Mouse (Mus musculus) monocyte, adult 5-6 weeks (primary cell): ENCODE data around the gene Klk1b1. TPM values are rescaled to one million over a fixed set of nuclear protein-coding genes. Genes with fewer than 3 reads are reported as not detected.
A peak's percentile ranks its signal among the peaks of the same experiment; 100 is the strongest.
"Not testable (repeated sequence)": the region's sequence is repeated elsewhere in the genome, so short reads cannot be mapped to it uniquely, and the experiment has no call there.

ENCODE experiments used
- ATAC-seq: fragments of 153-309, 156-312 bp; replicated peaks from 2 replicates; pipeline ENCODE4 v1.8.0; 2017; ENCODE audit warnings: mild to moderate bottlenecking; ENCODE audit not compliant: low TSS enrichment, insufficient number of reproducible peaks, severe bottlenecking, poor library complexity, low FRiP score
- total RNA-seq: library from RNA; stranded (forward); fragments of 200-1000, 200-491, 200-594 nt; gene quantifications from 3 replicates; pipeline ENCODE4 v1.2.3, GENCODE M21; 2017

Gene Klk1b1
- total RNA-seq, 1 experiment from 2014 or later, result not detected

DNA sequence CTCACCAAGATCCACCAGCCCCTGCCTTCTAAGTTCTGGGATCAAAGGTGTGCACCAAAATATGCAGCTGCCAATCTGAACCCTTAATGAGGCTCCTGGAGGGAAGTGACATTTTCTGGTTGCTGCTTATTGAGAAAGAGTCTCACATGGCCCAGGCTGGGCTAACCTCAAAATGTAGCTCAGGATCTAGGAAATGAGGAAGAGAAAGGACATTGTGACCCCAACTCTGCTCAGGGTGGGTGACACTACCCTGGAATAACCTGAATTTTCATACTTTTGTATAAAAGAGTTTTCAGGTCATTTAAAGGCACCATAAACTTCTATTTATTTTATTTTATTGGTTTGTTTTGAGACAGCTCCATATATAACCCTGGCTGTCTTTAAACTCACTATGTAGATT, 19.1 kb downstream of the Klk1b1 start:
- ATAC-seq, result no peak

DNA sequence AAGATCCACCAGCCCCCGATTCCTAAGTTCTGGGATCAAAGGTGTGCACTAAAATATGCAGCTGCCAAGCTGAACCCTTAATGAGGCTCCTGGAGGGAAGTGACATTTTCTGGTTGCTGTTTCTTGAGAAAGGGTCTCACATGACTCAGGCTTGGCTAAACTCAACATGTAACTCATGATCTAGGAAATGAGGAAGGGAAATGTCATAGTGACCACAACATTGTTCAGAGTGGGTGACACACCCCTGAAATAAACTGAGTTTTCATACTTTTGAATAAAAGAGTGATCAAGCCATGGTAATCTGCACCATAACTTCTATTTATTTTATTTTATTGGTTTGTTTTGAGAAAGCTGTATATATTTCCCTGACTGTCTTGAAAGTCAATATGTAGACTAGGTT, 28.3 kb downstream of the Klk1b1 start:
- not testable (repeated sequence) for ATAC-seq

DNA sequence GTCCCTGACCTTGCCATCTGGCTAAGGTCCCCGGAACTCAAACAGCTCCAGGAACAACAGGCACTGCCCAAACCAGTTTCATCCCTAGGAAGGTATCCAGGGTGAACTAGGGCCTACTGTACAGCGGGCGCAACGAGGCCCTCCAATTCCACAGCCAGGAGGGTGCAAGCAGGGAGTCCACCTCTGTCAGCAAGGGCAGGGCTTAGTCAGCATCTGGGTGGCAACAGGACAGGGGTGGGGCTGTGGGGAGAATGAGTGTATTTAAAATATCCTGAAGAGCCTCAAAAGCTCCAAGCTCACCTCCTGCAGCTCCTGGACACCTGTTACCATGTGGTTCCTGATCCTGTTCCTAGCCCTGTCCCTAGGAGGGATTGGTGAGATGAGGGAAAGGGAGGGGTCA, 29.0 kb downstream of the Klk1b1 start, which contains the start of gene Klk1b11:
Gene Klk1b11 (plus strand): TSS at position 301 of the 400 bp plus-strand sequence.
- ATAC-seq, result not testable (repeated sequence)

DNA sequence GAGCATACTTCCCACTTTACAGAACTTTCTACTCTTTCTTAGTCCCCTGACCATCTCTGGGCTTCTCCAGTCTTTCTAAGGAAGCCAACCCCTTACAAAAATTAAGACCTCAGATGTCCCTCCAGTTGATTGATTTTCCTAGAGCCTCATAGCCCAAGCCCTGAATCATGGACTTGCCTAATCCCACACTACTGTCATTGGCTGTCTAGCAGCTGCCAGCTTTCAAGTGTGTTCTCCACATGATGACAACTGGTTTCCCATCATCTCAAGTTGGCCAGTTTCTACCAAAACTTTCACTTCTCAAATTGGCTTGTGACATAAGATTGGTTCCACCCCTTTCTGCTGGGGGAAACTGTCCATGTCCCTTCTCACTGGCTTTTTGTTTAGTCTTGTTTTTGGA, 38.3 kb downstream of the Klk1b1 start:
- ATAC-seq, result 0 out of 2 replicates have a peak, but pooled peaks have one; percentile 31

DNA sequence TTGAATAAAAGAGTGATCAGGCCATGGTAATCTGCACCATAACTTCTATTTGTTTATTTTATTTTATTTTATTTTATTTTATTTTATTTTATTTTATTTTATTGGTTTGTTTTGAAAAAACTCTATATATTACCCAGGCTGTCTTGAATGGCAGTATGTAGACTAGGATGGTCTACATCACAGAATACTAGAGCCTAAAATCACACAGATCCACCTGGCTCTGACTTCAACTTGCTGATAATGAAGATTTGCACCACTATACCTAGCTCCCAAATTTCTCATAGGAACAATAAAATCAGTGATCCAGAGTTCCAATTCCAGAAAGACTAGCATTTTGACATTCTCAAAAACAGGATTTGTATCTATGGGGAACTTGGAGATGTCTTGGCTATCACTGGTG, 45.3 kb downstream of the Klk1b1 start, which contains the start of gene Klk1b26:
Gene Klk1b26 (plus strand): TSS at position 301 of the 400 bp plus-strand sequence.
- not testable (repeated sequence) for ATAC-seq

DNA sequence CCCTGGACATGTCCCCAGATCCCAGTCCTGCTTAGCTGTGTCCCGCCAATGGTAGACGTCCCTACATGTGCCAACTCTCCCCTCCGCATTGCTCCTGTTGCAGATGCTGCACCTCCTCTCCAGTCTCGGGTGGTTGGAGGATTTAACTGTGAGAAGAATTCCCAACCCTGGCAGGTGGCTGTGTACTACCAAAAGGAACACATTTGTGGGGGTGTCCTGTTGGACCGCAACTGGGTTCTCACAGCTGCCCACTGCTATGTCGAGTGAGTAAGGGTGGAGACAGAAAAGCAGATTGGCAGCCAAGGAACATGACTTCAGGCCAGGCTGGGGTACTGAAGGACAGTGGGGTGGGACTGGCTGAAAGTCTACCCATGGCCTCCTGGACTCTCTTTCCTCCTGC, 48.1 kb downstream of the Klk1b1 start:
- ATAC-seq, result not testable (repeated sequence)

DNA sequence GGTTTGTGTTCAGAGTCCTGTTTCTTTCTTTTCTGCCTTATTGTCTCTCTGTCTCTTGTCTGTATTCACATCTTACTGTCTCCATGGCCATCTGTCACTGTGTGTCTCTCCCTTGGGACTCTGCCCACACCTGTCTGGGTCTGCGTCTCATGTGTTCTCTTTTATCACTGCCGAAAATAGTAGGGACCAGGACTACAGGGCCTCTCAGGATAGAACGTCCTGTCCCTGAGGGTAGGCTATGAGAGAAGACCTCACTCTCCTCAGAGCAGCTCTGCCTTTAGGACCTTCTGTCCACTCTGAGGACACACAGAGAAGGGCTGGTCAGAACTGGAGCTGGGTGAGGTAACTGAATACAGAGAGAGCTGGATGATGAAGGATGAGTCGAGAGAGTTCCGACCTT, 48.5 kb downstream of the Klk1b1 start:
- ATAC-seq, result no peak

Other genes with a start within 250 kb of the Klk1b1 start
- not detected in 3 replicates for gene Klk12, start 197.9 kb upstream of the Klk1b1 start, total RNA-seq
- not detected in 3 replicates for gene Klk11, start 192.1 kb upstream of the Klk1b1 start, total RNA-seq
- gene Klk10, start 185.7 kb upstream of the Klk1b1 start, total RNA-seq, result not detected in 3 replicates
- not detected in 3 replicates for gene Klk9, start 174.9 kb upstream of the Klk1b1 start, total RNA-seq
- gene Klk8, start 169.2 kb upstream of the Klk1b1 start, total RNA-seq, result 4.4 to 5.0 TPM in 2 of 3 replicates, not detected in the other
- not detected in 3 replicates for gene Klk7, start 155.5 kb upstream of the Klk1b1 start, total RNA-seq
- gene Klk6, start 142.3 kb upstream of the Klk1b1 start, total RNA-seq, result not detected in 3 replicates
- not detected in 3 replicates for gene Klk5, start 124.8 kb upstream of the Klk1b1 start, total RNA-seq
- gene Klk4, start 85.6 kb upstream of the Klk1b1 start, total RNA-seq, result not detected in 3 replicates
- not detected in 3 replicates for gene Klk15, start 33.0 kb upstream of the Klk1b1 start, total RNA-seq
- not detected in 3 replicates for gene Klk1b8, start 16.1 kb upstream of the Klk1b1 start, total RNA-seq
- gene Klk1b9, start 9.3 kb downstream of the Klk1b1 start, total RNA-seq, result not detected in 3 replicates
- not detected in 3 replicates for gene Klk1b11, start 29.1 kb downstream of the Klk1b1 start, total RNA-seq
- not detected in 3 replicates for gene Klk1b26, start 45.4 kb downstream of the Klk1b1 start, total RNA-seq
- gene Klk1b27, start 85.5 kb downstream of the Klk1b1 start, total RNA-seq, result 2.3 TPM in 1 of 3 replicates, not detected in the others
- gene Klk1b21, start 135.6 kb downstream of the Klk1b1 start, total RNA-seq, result not detected in 3 replicates
- gene Klk1b22, start 145.9 kb downstream of the Klk1b1 start, total RNA-seq, result not detected in 3 replicates
- not detected in 3 replicates for gene Klk1b16, start 170.0 kb downstream of the Klk1b1 start, total RNA-seq
- gene Klk1b24, start 221.5 kb downstream of the Klk1b1 start, total RNA-seq, result not detected in 3 replicates
- not detected in 3 replicates for gene Klk1b3, start 231.4 kb downstream of the Klk1b1 start, total RNA-seq
- gene Klk1b4, start 240.7 kb downstream of the Klk1b1 start, total RNA-seq, result not detected in 3 replicates
- gene Klk1b5, start 249.2 kb downstream of the Klk1b1 start, total RNA-seq, result not detected in 3 replicates